Mouse (Mus musculus): ENCODE data around the gene Tlr6. TPM values are rescaled to one million over a fixed set of nuclear protein-coding genes. Genes with fewer than 3 reads are reported as not detected.

Gene Tlr6
- polyA plus RNA-seq, 1 experiment from 2014 or later: 1.3 TPM

DNA sequence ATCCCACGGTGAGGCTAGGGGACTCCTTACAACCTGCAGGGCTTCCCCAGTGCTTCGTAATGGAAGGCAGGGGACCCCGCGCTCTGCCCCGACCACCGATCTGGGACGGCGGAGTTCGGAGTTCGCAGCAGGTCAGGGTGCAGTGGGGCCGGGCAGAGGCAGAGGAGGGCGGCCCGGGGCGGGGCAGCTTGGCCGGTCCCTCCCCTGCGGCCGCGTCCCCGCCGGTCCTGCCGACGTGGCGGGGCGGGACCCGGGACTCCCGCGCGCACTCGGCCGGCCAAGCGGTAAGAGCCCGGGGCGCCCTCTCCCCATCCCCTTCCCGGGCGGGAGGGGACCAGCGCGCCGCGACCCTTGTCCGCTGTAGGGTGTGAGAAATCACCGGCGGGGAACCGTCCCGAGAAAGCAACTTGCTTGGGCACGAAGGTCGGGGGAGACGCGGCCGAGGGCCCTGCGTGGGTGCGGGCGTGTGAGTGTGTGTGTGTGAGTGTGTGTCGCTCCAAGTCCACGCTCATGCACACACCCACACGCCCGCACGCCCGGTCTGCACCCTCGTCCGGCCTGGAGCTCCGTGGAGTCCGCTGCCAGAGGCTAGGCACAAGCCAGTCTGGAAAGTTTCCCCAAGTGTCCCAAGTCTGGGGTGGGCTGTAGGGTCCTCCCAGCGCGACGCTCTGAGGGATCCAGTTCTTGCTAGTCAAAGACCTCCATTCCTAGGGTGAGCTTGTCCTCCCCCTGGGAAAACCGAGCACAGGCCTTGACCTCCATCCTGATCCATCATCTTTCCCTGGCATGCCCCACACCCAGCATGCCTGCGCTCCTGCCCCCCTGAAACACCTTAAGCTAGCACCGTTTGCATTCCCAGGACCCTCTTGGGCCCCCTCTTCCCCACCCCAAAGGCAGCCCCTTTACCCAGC lies 10.2 kb upstream of the Tlr6 start, which contains the start of gene Fam114a1:
Fam114a1 (plus strand) TSS at position 211 of the 911 bp plus-strand sequence.
- WGBS: under 1% methylated on average over 58 of the region's 68 CpGs
- ATAC-seq (ENCODE audit: insufficient number of reproducible peaks, insufficient read depth, low FRiP score, low TSS enrichment, low read depth): peak; percentile 79
- H3K4me2 ChIP-seq: peak within 1 kb of the TSS; percentile 75
- H3K4me1 ChIP-seq: peaks cover 19% of the 10 kb centered on the region
- no peaks in the 10 kb centered on the region for H3K27me3 ChIP-seq
- H3K36me3 ChIP-seq: peaks cover 3% of the 10 kb centered on the region; the same call in 1 of the 2 replicates
- H3K9ac ChIP-seq: peak within 1 kb of the TSS; percentile 84
- peak within 1 kb of the TSS; percentile 68 for H3K27ac ChIP-seq
- H3K4me3 ChIP-seq: peak within 1 kb of the TSS; percentile 71
- H3K9me3 ChIP-seq: no peaks in the 10 kb centered on the region

DNA sequence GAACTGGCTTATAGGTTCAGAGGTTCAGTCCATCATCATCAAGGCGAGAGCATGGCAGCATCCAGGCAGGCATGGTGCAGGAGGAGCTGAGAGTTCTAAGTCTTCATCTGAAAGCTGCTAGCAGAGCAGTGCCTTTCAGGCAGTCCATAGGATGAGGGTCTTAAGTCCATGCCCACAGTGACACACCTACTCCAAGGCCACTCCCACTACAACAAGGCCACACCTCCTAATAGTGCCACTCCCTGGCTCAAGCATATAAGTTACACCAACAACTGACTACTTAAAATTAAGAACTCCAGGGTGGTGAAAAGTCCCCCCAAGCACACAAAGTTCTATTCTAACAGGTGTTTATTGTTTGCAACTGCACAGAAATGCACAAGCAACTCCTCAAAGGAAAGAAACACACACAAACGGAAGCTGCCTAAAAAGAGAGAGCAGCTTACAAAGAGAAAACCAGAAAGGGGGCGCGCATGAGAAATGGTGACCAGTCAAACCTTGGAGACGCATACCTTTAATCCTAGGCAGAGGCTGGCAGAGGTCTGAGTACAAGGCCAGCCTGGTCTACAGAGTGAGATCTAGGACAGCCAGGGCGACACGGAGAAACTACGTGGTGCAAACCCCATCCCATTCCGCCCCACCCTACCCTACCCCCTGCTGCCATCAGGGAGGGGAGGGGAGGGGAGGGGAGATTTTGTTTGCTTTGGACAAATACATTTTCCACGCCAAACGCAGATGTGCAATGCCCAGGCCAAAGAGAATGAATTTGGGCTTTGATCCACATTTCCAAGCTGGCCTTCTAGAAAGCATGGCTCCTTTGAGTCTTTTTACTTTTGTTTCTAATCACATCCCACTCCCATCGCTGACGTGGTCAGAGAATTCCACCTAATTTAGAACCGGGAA lies 9.3 kb upstream of the Tlr6 start:
- WGBS: 4% methylated on average over 14 of the region's 14 CpGs
- peak overlapping the region; percentile 71 for H3K4me3 ChIP-seq
- H3K27me3 ChIP-seq: no peaks in the 10 kb centered on the region
- H3K4me2 ChIP-seq: peak overlapping the region; percentile 75
- H3K36me3 ChIP-seq: peaks cover 3% of the 10 kb centered on the region; the same call in 1 of the 2 replicates
- H3K9ac ChIP-seq: peak overlapping the region; percentile 84
- peak overlapping the region; percentile 68 for H3K27ac ChIP-seq
- ATAC-seq (ENCODE audit: insufficient number of reproducible peaks, insufficient read depth, low FRiP score, low TSS enrichment, low read depth): peak; percentile 56; the same call in 1 of the 2 replicates
- H3K4me1 ChIP-seq: peaks cover 19% of the 10 kb centered on the region
- H3K9me3 ChIP-seq: no peaks in the 10 kb centered on the region

GRCm38 (mm10) chr5:64963735-64964134 lies 3.8 kb upstream of the Tlr6 start:
- Histone ChIP-seq H3K9ac (no peak overlapping the region), H3K27me3 (no peaks in the 10 kb centered on the region), H3K36me3 (no peaks in the 10 kb centered on the region), H3K4me1 (no peaks in the 10 kb centered on the region), H3K4me3 (no peak overlapping the region), H3K27ac (no peak overlapping the region), H3K4me2 (no peak overlapping the region), H3K9me3 (no peaks in the 10 kb centered on the region)
- ATAC-seq (ENCODE audit: insufficient number of reproducible peaks, insufficient read depth, low FRiP score, low TSS enrichment, low read depth): no peak
- WGBS: 91% methylated on average over 3 of the region's 3 CpGs

GRCm38 (mm10) chr5:64963271-64963670 lies 3.4 kb upstream of the Tlr6 start:
- Histone ChIP-seq H3K9me3 (no peaks in the 10 kb centered on the region), H3K9ac (no peak overlapping the region), H3K27me3 (no peaks in the 10 kb centered on the region), H3K36me3 (no peaks in the 10 kb centered on the region), H3K4me2 (no peak overlapping the region), H3K4me3 (no peak overlapping the region), H3K27ac (no peak overlapping the region), H3K4me1 (no peaks in the 10 kb centered on the region)
- no peak for ATAC-seq (ENCODE audit: insufficient number of reproducible peaks, insufficient read depth, low FRiP score, low TSS enrichment, low read depth)
- 89% methylated on average over 5 of the region's 5 CpGs for WGBS

GRCm38 (mm10) chr5:64960857-64961391 lies 1.0 kb upstream of the Tlr6 start:
- Histone ChIP-seq H3K4me2 (no peak overlapping the region), H3K9ac (no peak overlapping the region), H3K27me3 (no peaks in the 10 kb centered on the region), H3K9me3 (no peaks in the 10 kb centered on the region), H3K36me3 (no peaks in the 10 kb centered on the region), H3K27ac (no peak overlapping the region), H3K4me1 (no peaks in the 10 kb centered on the region), H3K4me3 (no peak overlapping the region)
- 89% methylated on average over 13 of the region's 13 CpGs for WGBS
- no peak for ATAC-seq (ENCODE audit: insufficient number of reproducible peaks, insufficient read depth, low FRiP score, low TSS enrichment, low read depth)

GRCm38 (mm10) chr5:64958991-64959842 lies 680 bp downstream of the Tlr6 start:
- Histone ChIP-seq H3K27ac (no peak overlapping the region), H3K4me2 (no peak overlapping the region), H3K27me3 (no peaks in the 10 kb centered on the region), H3K9me3 (no peaks in the 10 kb centered on the region), H3K9ac (no peak overlapping the region), H3K4me3 (no peak overlapping the region), H3K4me1 (no peaks in the 10 kb centered on the region), H3K36me3 (no peaks in the 10 kb centered on the region)
- whole genome bisulfite sequencing: 85% methylated on average over 22 of the region's 22 CpGs
- no peak for ATAC-seq (ENCODE audit: insufficient number of reproducible peaks, insufficient read depth, low FRiP score, low TSS enrichment, low read depth)

DNA sequence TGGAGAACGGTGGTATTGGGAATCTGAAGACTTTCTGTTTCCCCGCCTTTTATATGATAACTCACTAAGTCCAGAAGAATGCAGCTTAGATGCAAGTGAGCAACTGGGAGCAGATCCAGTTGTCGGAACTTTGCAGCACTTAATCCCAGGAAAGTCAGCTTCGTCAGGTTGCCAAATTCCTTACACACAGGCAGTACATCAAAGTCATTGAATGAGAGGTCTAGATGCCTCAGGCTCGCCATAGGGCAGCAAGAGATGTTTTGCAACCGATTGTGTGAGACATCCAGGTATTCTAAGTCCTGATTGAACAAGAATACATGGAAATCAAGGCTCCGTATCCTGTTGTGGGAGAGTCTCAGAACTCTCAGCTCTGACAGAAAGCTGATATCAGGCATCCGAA lies 5.0 kb downstream of the Tlr6 start:
- ATAC-seq (ENCODE audit: insufficient number of reproducible peaks, insufficient read depth, low FRiP score, low TSS enrichment, low read depth): no peak
- Histone ChIP-seq H3K36me3 (no peaks in the 10 kb centered on the region), H3K9me3 (no peaks in the 10 kb centered on the region), H3K27ac (no peak overlapping the region), H3K27me3 (no peaks in the 10 kb centered on the region), H3K9ac (no peak overlapping the region), H3K4me2 (no peak overlapping the region), H3K4me3 (no peak overlapping the region), H3K4me1 (no peaks in the 10 kb centered on the region)
- WGBS: 79% methylated on average over 8 of the region's 8 CpGs

GRCm38 (mm10) chr5:64951486-64951885 lies 8.4 kb downstream of the Tlr6 start:
- H3K36me3 ChIP-seq: no peaks in the 10 kb centered on the region
- no peak for ATAC-seq (ENCODE audit: insufficient number of reproducible peaks, insufficient read depth, low FRiP score, low TSS enrichment, low read depth)
- H3K27ac ChIP-seq: no peak overlapping the region
- no peak overlapping the region for H3K9ac ChIP-seq
- H3K4me1 ChIP-seq: no peaks in the 10 kb centered on the region
- H3K4me2 ChIP-seq: no peak overlapping the region
- no peaks in the 10 kb centered on the region for H3K9me3 ChIP-seq
- no peaks in the 10 kb centered on the region for H3K27me3 ChIP-seq
- H3K4me3 ChIP-seq: no peak overlapping the region
- WGBS: 64% methylated on average over 5 of the region's 5 CpGs

DNA sequence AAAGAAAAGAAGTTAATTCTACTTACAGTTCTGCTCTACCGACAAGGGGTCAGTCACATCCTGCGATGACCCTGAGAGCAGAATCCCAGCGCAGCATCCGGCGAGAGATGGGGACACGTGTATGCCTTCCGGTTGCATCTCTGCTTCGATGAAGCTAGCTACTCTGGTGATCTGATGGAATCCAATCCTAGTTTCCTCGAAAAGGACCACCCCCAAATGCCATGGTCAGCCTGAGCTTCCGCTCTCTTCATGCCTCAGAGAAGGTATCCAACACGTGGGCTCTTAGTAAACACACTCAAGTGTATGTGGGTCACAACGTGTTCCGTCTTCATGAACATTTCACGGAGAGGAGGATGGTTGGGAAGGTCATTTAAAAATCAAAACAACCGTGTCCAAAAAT lies 27.1 kb downstream of the Tlr6 start:
- Histone ChIP-seq H3K9ac (no peak overlapping the region), H3K27ac (no peak overlapping the region), H3K36me3 (no peaks in the 10 kb centered on the region), H3K27me3 (no peaks in the 10 kb centered on the region), H3K4me2 (no peak overlapping the region), H3K4me3 (no peak overlapping the region), H3K9me3 (no peaks in the 10 kb centered on the region), H3K4me1 (no peaks in the 10 kb centered on the region)
- WGBS: 81% methylated on average over 15 of the region's 15 CpGs
- ATAC-seq (ENCODE audit: insufficient number of reproducible peaks, insufficient read depth, low FRiP score, low TSS enrichment, low read depth): no peak

- Histone ChIP-seq H3K4me3 (no peak overlapping the region), H3K4me1 (no peaks in the 10 kb centered on the region), H3K9me3 (no peaks in the 10 kb centered on the region), H3K27me3 (no peaks in the 10 kb centered on the region), H3K4me2 (no peak overlapping the region), H3K27ac (no peak overlapping the region), H3K9ac (no peak overlapping the region), H3K36me3 (no peaks in the 10 kb centered on the region)
- WGBS: 61% methylated on average over 3 of the region's 3 CpGs
- ATAC-seq (ENCODE audit: insufficient number of reproducible peaks, insufficient read depth, low FRiP score, low TSS enrichment, low read depth): no peak
These were observed 27.7 kb downstream of the Tlr6 start for GRCm38 (mm10) chr5:64932215-64932614.
